Mouse (Mus musculus): Measurements from ENCODE around the gene Rab11fip4. TPM values are rescaled to one million over a fixed set of nuclear protein-coding genes. Genes with fewer than 3 reads are reported as not detected.

The Rab11fip4 gene
- polyA plus RNA-seq, 1 experiment from 2014 or later, result 18.6 TPM

GRCm38 (mm10) chr11:79711766-79712369, 120.9 kb downstream of the Rab11fip4 start:
- H3K27ac ChIP-seq (replicated peaks), result peak overlapping the region; percentile 84
- peaks cover 61% of the 10 kb centered on the region for H3K27me3 ChIP-seq (ENCODE audit: low read depth, poor library complexity, severe bottlenecking)
- H3K36me3 ChIP-seq, result no peaks in the 10 kb centered on the region
- peak overlapping the region; percentile 79 for H3K4me3 ChIP-seq
- peak; percentile 47 for DNase-seq (ENCODE audit: low spot score)
- H3K9me3 ChIP-seq (replicated peaks), result no peaks in the 10 kb centered on the region
- H3K4me1 ChIP-seq, result peaks cover 60% of the 10 kb centered on the region
- 2% methylated on average over 46 of the region's 46 CpGs for WGBS

- Histone ChIP-seq H3K9me3 (replicated peaks) (no peaks in the 10 kb centered on the region), H3K27me3 (ENCODE audit: low read depth, poor library complexity, severe bottlenecking) (peaks cover 60% of the 10 kb centered on the region), H3K4me3 (peak overlapping the region; percentile 79), H3K27ac (replicated peaks) (no peak overlapping the region), H3K4me1 (peaks cover 69% of the 10 kb centered on the region), H3K36me3 (no peaks in the 10 kb centered on the region)
- no peak for DNase-seq (ENCODE audit: low spot score)
- 75% methylated on average over 6 of the region's 6 CpGs for WGBS
Measured at GRCm38 (mm10) chr11:79713184-79713583, 122.2 kb downstream of the Rab11fip4 start.

GRCm38 (mm10) chr11:79713678-79714077, 122.7 kb downstream of the Rab11fip4 start:
- Histone ChIP-seq H3K4me1 (peaks cover 70% of the 10 kb centered on the region), H3K4me3 (peak overlapping the region; percentile 79), H3K27me3 (ENCODE audit: low read depth, poor library complexity, severe bottlenecking) (peaks cover 55% of the 10 kb centered on the region), H3K9me3 (replicated peaks) (no peaks in the 10 kb centered on the region), H3K36me3 (no peaks in the 10 kb centered on the region), H3K27ac (replicated peaks) (no peak overlapping the region)
- 63% methylated on average over 4 of the region's 4 CpGs for WGBS
- no peak for DNase-seq (ENCODE audit: low spot score)

- no peaks in the 10 kb centered on the region for H3K9me3 ChIP-seq (replicated peaks)
- H3K27me3 ChIP-seq (ENCODE audit: low read depth, poor library complexity, severe bottlenecking), result peaks cover 50% of the 10 kb centered on the region
- H3K36me3 ChIP-seq, result no peaks in the 10 kb centered on the region
- peaks cover 67% of the 10 kb centered on the region for H3K4me1 ChIP-seq
- no peak overlapping the region for H3K27ac ChIP-seq (replicated peaks)
- 65% methylated on average over 13 of the region's 13 CpGs for WGBS
- no peak for DNase-seq (ENCODE audit: low spot score)
- H3K4me3 ChIP-seq, result no peak overlapping the region
Measured at GRCm38 (mm10) chr11:79714082-79714742, 123.2 kb downstream of the Rab11fip4 start.

- WGBS, result 94% methylated on average over 6 of the region's 6 CpGs
- peaks cover 45% of the 10 kb centered on the region for H3K27me3 ChIP-seq (ENCODE audit: low read depth, poor library complexity, severe bottlenecking)
Measured at GRCm38 (mm10) chr11:79714743-79715110, 123.7 kb downstream of the Rab11fip4 start.

GRCm38 (mm10) chr11:79715316-79715715, 124.3 kb downstream of the Rab11fip4 start:
- peaks cover 63% of the 10 kb centered on the region for H3K4me1 ChIP-seq
- no peak overlapping the region for H3K4me3 ChIP-seq
- no peak overlapping the region for H3K27ac ChIP-seq (replicated peaks)
- DNase-seq (ENCODE audit: low spot score), result no peak
- 88% methylated on average over 8 of the region's 8 CpGs for WGBS
- no peaks in the 10 kb centered on the region for H3K9me3 ChIP-seq (replicated peaks)
- H3K27me3 ChIP-seq (ENCODE audit: low read depth, poor library complexity, severe bottlenecking), result peaks cover 40% of the 10 kb centered on the region
- no peaks in the 10 kb centered on the region for H3K36me3 ChIP-seq

More at GRCm38 (mm10) chr11:79714743-79715110, 123.7 kb downstream of the Rab11fip4 start:
- H3K4me1 ChIP-seq, result peaks cover 64% of the 10 kb centered on the region
- H3K36me3 ChIP-seq, result no peaks in the 10 kb centered on the region
- H3K9me3 ChIP-seq (replicated peaks), result no peaks in the 10 kb centered on the region
- no peak for DNase-seq (ENCODE audit: low spot score)
- H3K4me3 ChIP-seq, result no peak overlapping the region
- no peak overlapping the region for H3K27ac ChIP-seq (replicated peaks)

- no peaks in the 10 kb centered on the region for H3K36me3 ChIP-seq
- no peak overlapping the region for H3K4me3 ChIP-seq
- 84% methylated on average over 6 of the region's 6 CpGs for WGBS
- H3K27me3 ChIP-seq (ENCODE audit: low read depth, poor library complexity, severe bottlenecking), result peaks cover 34% of the 10 kb centered on the region
- DNase-seq (ENCODE audit: low spot score), result no peak
- no peak overlapping the region for H3K27ac ChIP-seq (replicated peaks)
- no peaks in the 10 kb centered on the region for H3K9me3 ChIP-seq (replicated peaks)
- peaks cover 63% of the 10 kb centered on the region for H3K4me1 ChIP-seq
Measured at GRCm38 (mm10) chr11:79715733-79716452, 124.9 kb downstream of the Rab11fip4 start.

- Histone ChIP-seq H3K27me3 (ENCODE audit: low read depth, poor library complexity, severe bottlenecking) (peaks cover 31% of the 10 kb centered on the region), H3K9me3 (replicated peaks) (no peaks in the 10 kb centered on the region), H3K4me1 (peaks cover 57% of the 10 kb centered on the region), H3K36me3 (no peaks in the 10 kb centered on the region), H3K4me3 (no peak overlapping the region), H3K27ac (replicated peaks) (no peak overlapping the region)
- DNase-seq (ENCODE audit: low spot score), result no peak
- 63% methylated on average over 2 of the region's 2 CpGs for WGBS
Measured at GRCm38 (mm10) chr11:79716453-79716749, 125.4 kb downstream of the Rab11fip4 start.

- Histone ChIP-seq H3K36me3 (no peaks in the 10 kb centered on the region), H3K27me3 (ENCODE audit: low read depth, poor library complexity, severe bottlenecking) (peaks cover 22% of the 10 kb centered on the region), H3K9me3 (replicated peaks) (no peaks in the 10 kb centered on the region), H3K4me1 (peaks cover 49% of the 10 kb centered on the region), H3K27ac (replicated peaks) (no peak overlapping the region), H3K4me3 (no peak overlapping the region)
- 79% methylated on average over 3 of the region's 3 CpGs for WGBS
- no peak for DNase-seq (ENCODE audit: low spot score)
Measured at GRCm38 (mm10) chr11:79717271-79717670, 126.3 kb downstream of the Rab11fip4 start.

GRCm38 (mm10) chr11:79717801-79718200, 126.8 kb downstream of the Rab11fip4 start:
- peaks cover 17% of the 10 kb centered on the region for H3K27me3 ChIP-seq (ENCODE audit: low read depth, poor library complexity, severe bottlenecking)
- WGBS, result 89% methylated on average over 7 of the region's 7 CpGs
- H3K4me3 ChIP-seq, result no peak overlapping the region
- no peaks in the 10 kb centered on the region for H3K9me3 ChIP-seq (replicated peaks)
- H3K4me1 ChIP-seq, result peaks cover 44% of the 10 kb centered on the region
- no peaks in the 10 kb centered on the region for H3K36me3 ChIP-seq
- no peak overlapping the region for H3K27ac ChIP-seq (replicated peaks)
- DNase-seq (ENCODE audit: low spot score), result no peak

- 79% methylated on average over 6 of the region's 6 CpGs for WGBS
- Histone ChIP-seq H3K9me3 (replicated peaks) (no peaks in the 10 kb centered on the region), H3K36me3 (no peaks in the 10 kb centered on the region), H3K27ac (replicated peaks) (no peak overlapping the region), H3K4me1 (peaks cover 42% of the 10 kb centered on the region), H3K4me3 (no peak overlapping the region), H3K27me3 (ENCODE audit: low read depth, poor library complexity, severe bottlenecking) (peaks cover 13% of the 10 kb centered on the region)
- DNase-seq (ENCODE audit: low spot score), result no peak
Measured at GRCm38 (mm10) chr11:79718202-79718601, 127.2 kb downstream of the Rab11fip4 start.

- 88% methylated on average over 8 of the region's 8 CpGs for WGBS
- Histone ChIP-seq H3K27ac (replicated peaks) (no peak overlapping the region), H3K4me1 (peaks cover 37% of the 10 kb centered on the region), H3K4me3 (no peak overlapping the region), H3K36me3 (no peaks in the 10 kb centered on the region), H3K9me3 (replicated peaks) (no peaks in the 10 kb centered on the region), H3K27me3 (ENCODE audit: low read depth, poor library complexity, severe bottlenecking) (peaks cover 6% of the 10 kb centered on the region)
- DNase-seq (ENCODE audit: low spot score), result no peak
Measured at GRCm38 (mm10) chr11:79718829-79719346, 127.9 kb downstream of the Rab11fip4 start.

- Histone ChIP-seq H3K27me3 (ENCODE audit: low read depth, poor library complexity, severe bottlenecking) (no peaks in the 10 kb centered on the region), H3K9me3 (replicated peaks) (no peaks in the 10 kb centered on the region), H3K4me3 (no peak overlapping the region), H3K27ac (replicated peaks) (no peak overlapping the region), H3K36me3 (no peaks in the 10 kb centered on the region), H3K4me1 (peaks cover 27% of the 10 kb centered on the region)
- DNase-seq (ENCODE audit: low spot score), result no peak
- 86% methylated on average over 4 of the region's 4 CpGs for WGBS
Measured at GRCm38 (mm10) chr11:79720737-79721136, 129.7 kb downstream of the Rab11fip4 start.
